14 mouse cellular contexts compared by ENCODE assay signal in the genomic region with DNA sequence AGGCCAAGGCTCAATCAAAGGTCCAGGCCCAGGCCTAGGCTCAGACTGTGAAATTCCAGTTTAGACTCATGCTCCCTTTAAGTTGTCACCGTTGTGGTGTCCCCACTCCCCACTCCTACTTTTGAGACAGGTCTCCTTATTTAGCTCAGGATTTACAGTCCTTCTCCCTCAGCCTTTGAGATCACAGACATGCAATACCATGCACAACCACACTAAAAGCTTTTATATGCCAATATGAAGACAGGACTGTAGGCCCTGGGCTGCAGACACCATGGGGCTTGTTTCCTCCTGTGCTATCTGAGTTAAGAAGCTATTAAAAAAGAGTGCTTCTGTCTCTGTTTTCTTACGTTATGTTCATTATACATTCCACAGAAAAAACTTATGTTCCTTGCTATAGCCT. TPM values are rescaled to one million over a fixed set of nuclear protein-coding genes. Genes with fewer than 3 reads are reported as not detected.
DNase-seq lines count a peak whose midpoint lies in the region; ATAC-seq and TF ChIP-seq lines count a peak whose summit lies in the region.
"Had no signal": no experiment of that assay in that cellular context is flagged by ENCODE, and none has a peak within 500 bp of the region (broad histone marks: within the 10 kb centered on the region; RNA-seq: fewer than 3 reads in every experiment).

No protein-coding gene starts in this region.

- H3K9me3 ChIP-seq in intestine, postnatal 0 days (ENCODE audit: control insufficient read depth) = no peaks in the 10 kb centered on the region
- no peaks in the 10 kb centered on the region for H3K9me3 ChIP-seq in intestine, embryonic 15.5 days
- H3K9me3 ChIP-seq: heart, embryonic 10.5 days had no signal

- no peak for ATAC-seq in intestine, postnatal 0 days
- ATAC-seq in intestine, embryonic 15.5 days = no peak
- 0 out of 2 replicates have a peak, but pooled peaks have one; percentile 31 for ATAC-seq in granulocyte monocyte progenitor cell, adult 5-6 weeks (replicated peaks; ENCODE audit: poor library complexity, severe bottlenecking)

- peak; percentile 48 for DNase-seq in 3T3-L1 (ENCODE audit: low read depth, low spot score)
- DNase-seq in B cell, adult 2 months = peak; percentile 12 to 17
- no peak for DNase-seq in adrenal gland, adult 2 months
- DNase-seq in cerebellum, postnatal 4 days (ENCODE audit: low spot score in 2 of 2) = no peak
- no peak for DNase-seq in layer of hippocampus, adult 9-10 months (ENCODE audit: low spot score)
- DNase-seq: cerebellum, postnatal 14 days; gastrocnemius, postnatal 14 days; heart, postnatal 36 days; right cerebral cortex, postnatal 25 days had no signal

- H3K4me2 ChIP-seq in intestine, postnatal 0 days (replicated peaks; ENCODE audit: low read depth) = no peak overlapping the region
- H3K4me2 ChIP-seq in intestine, embryonic 15.5 days (replicated peaks) = no peak overlapping the region
- H3K4me2 ChIP-seq: liver, embryonic 11.5 days had no signal

- peak; percentile 33 for TF ChIP-seq CTCF in intestine, postnatal 0 days (IDR thresholded peaks at IDR 0.05; ENCODE audit: low read depth)

- peaks cover 6% of the 10 kb centered on the region; the same call in 1 of the 2 replicates for H3K4me1 ChIP-seq in intestine, postnatal 0 days (replicated peaks; ENCODE audit: control insufficient read depth, insufficient read depth, low read length)
- 0 out of 2 replicates have a peak, but pooled peaks cover 6% of the 10 kb centered on the region for H3K4me1 ChIP-seq in intestine, embryonic 15.5 days (replicated peaks)

- H3K36me3 ChIP-seq in intestine, postnatal 0 days (ENCODE audit: control insufficient read depth, insufficient read depth) = peaks cover 5% of the 10 kb centered on the region; the same call in 1 of the 2 replicates
- H3K36me3 ChIP-seq in intestine, embryonic 15.5 days = no peaks in the 10 kb centered on the region; the same call in 1 of the 2 replicates

- 83% methylated on average over 2 of the region's 2 CpGs for WGBS in intestine, postnatal 0 days
- WGBS in intestine, embryonic 15.5 days = 93% methylated on average over 2 of the region's 2 CpGs

- H3K27me3 ChIP-seq in intestine, postnatal 0 days (replicated peaks; ENCODE audit: control insufficient read depth, insufficient read depth, low read length) = no peaks in the 10 kb centered on the region
- H3K27me3 ChIP-seq in intestine, embryonic 15.5 days (replicated peaks) = no peaks in the 10 kb centered on the region

- H3K27ac ChIP-seq in intestine, postnatal 0 days (ENCODE audit: low read depth, low read length) = no peak overlapping the region
- no peak overlapping the region for H3K27ac ChIP-seq in intestine, embryonic 15.5 days
- H3K27ac ChIP-seq: heart, embryonic 10.5 days had no signal

- H3K4me3 ChIP-seq in intestine, postnatal 0 days (ENCODE audit: low read depth, low read length) = no peak overlapping the region
- no peak overlapping the region for H3K4me3 ChIP-seq in intestine, embryonic 15.5 days (replicated peaks)
- H3K4me3 ChIP-seq: heart, embryonic 10.5 days had no signal

- no peak overlapping the region for H3K9ac ChIP-seq in intestine, postnatal 0 days (ENCODE audit: low read depth, low read length)
- H3K9ac ChIP-seq in intestine, embryonic 15.5 days = no peak overlapping the region

RNA-seq across cellular contexts. Expression of a gene that starts 1.5 kb away (rescaled TPM):
- polyA plus RNA-seq in intestine, postnatal 0 days (2015; fragmentation: Nextera tagmentation; extraction: Ambion mirVana) = 16.1 TPM in 2 replicates
- polyA plus RNA-seq in intestine, embryonic 15.5 days (2015; fragmentation: Nextera tagmentation; extraction: Ambion mirVana) = 32.2 and 37.7 TPM in 2 replicates
- total RNA-seq in granulocyte monocyte progenitor cell, adult 5-6 weeks (2014; fragmentation: Nextera tagmentation) = 13.1 and 31.2 TPM in 2 replicates
- 39.7 and 41.3 TPM in 2 replicates for total RNA-seq in granulocyte monocyte progenitor cell, adult 5-6 weeks (2017)
- total RNA-seq in adrenal gland, adult 2 months (2021) = 10 to 100 TPM; 30.3 to 33.0 TPM
- polyA plus RNA-seq in adrenal gland, adult 2 months (2012; rRNA removed) = 2.0 and 2.1 TPM in 2 replicates

RNA-seq across cellular contexts. Expression of a gene that starts 22.6 kb away (rescaled TPM):
- 25.1 and 25.7 TPM in 2 replicates for polyA plus RNA-seq in intestine, postnatal 0 days (2015; fragmentation: Nextera tagmentation; extraction: Ambion mirVana)
- polyA plus RNA-seq in intestine, embryonic 15.5 days (2015; fragmentation: Nextera tagmentation; extraction: Ambion mirVana) = 12.6 TPM in 2 replicates
- total RNA-seq in granulocyte monocyte progenitor cell, adult 5-6 weeks (2014; fragmentation: Nextera tagmentation) = 8.5 and 9.2 TPM in 2 replicates
- 14.7 and 15.3 TPM in 2 replicates for total RNA-seq in granulocyte monocyte progenitor cell, adult 5-6 weeks (2017)
- total RNA-seq in adrenal gland, adult 2 months (2021) = 10 to 100 TPM; 28.4 to 29.5 TPM
- 96.5 and 96.9 TPM in 2 replicates for polyA plus RNA-seq in adrenal gland, adult 2 months (2012; rRNA removed)

RNA-seq across cellular contexts. Expression of a gene that starts 23.5 kb away (rescaled TPM):
- polyA plus RNA-seq in intestine, postnatal 0 days (2015; fragmentation: Nextera tagmentation; extraction: Ambion mirVana) = 53.9 and 56.9 TPM in 2 replicates
- 68.7 and 75.4 TPM in 2 replicates for polyA plus RNA-seq in intestine, embryonic 15.5 days (2015; fragmentation: Nextera tagmentation; extraction: Ambion mirVana)
- 47.7 and 89.1 TPM in 2 replicates for total RNA-seq in granulocyte monocyte progenitor cell, adult 5-6 weeks (2014; fragmentation: Nextera tagmentation)
- 40.2 and 57.8 TPM in 2 replicates for total RNA-seq in granulocyte monocyte progenitor cell, adult 5-6 weeks (2017)
- total RNA-seq in adrenal gland, adult 2 months (2021) = 100 to 1,000 TPM; 103 to 105 TPM
- 48.1 and 52.7 TPM in 2 replicates for polyA plus RNA-seq in adrenal gland, adult 2 months (2012; rRNA removed)

Comparison
In these comparisons a context has a peak if more than half of its experiments do, and no peak if none do; other contexts are left out.
1. DNase-seq: peak in 3T3-L1 (single experiment) and B cell, adult 2 months (2 of 2); none in adrenal gland, adult 2 months (single experiment), cerebellum, postnatal 4 days (0 of 2) and layer of hippocampus, adult 9-10 months (single experiment).